ENCODE assay signal across 8 mouse cellular contexts in the genomic region with DNA sequence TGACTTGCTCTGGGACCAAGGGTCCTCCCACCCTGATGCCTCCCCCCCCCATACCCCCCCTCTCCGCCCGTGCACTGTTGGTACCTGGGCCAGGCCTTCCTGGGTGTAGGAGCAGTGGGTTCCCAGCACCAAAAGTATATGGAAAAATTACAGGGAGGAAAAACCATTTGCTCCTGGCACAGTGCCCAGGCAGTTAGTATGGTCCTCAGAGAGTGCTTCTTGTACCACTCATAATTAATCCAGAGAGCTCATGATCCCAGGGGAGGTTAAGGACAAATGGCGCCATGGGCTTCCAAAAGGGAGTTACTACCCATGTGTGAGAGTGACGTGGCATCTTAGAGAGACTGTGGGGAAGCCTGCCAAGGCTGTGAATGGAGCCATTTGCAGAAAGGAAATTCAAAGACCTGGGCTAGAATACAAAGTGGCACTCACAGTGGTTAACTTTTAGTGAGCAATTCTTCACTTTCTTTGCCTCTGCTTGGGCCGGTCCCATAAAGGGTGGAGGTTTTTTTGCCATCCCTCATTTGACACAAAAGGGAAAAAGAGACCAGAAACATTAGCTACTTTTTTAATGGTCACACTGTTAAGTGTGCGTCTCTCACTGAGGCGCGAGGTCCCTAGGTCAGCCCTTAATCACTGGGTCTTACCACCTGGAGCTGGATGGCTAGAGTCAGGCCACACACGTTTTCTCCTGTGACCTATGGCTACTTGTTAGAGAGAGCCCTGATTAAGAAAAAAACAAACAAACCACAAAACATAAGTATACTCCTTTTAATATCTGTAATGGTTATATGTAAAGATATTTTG.
A peak's percentile ranks its signal among the peaks of the same experiment; 100 is the strongest.
DNase-seq lines count a peak whose midpoint lies in the region; ATAC-seq lines count a peak whose summit lies in the region.

No protein-coding gene starts in this region.

- H3K27me3 ChIP-seq in kidney, embryonic 15.5 days, result no peaks in the 10 kb centered on the region
- H3K27me3 ChIP-seq in hindbrain, embryonic 15.5 days, result no peaks in the 10 kb centered on the region
- H3K27me3 ChIP-seq in heart, embryonic 12.5 days (replicated peaks), result no peaks in the 10 kb centered on the region

- intact Hi-C loops in heart, postnatal 25 days (cut with DNase I), result no loop called here

- no peak overlapping the region for H3K9ac ChIP-seq in kidney, embryonic 15.5 days
- no peak overlapping the region for H3K9ac ChIP-seq in hindbrain, embryonic 15.5 days
- no peak overlapping the region for H3K9ac ChIP-seq in heart, embryonic 12.5 days

- no peaks in the 10 kb centered on the region for H3K9me3 ChIP-seq in kidney, embryonic 15.5 days (replicated peaks)
- H3K9me3 ChIP-seq in hindbrain, embryonic 15.5 days, result no peaks in the 10 kb centered on the region
- H3K9me3 ChIP-seq in heart, embryonic 12.5 days (replicated peaks), result no peaks in the 10 kb centered on the region

- ATAC-seq in kidney, embryonic 15.5 days (replicated peaks; ENCODE audit: low FRiP score), result no peak; the same call in 1 of the 2 replicates
- peak; percentile 88 for ATAC-seq in hindbrain, embryonic 15.5 days (ENCODE audit: low FRiP score, low read depth)
- ATAC-seq in heart, embryonic 12.5 days (ENCODE audit: insufficient number of reproducible peaks, low FRiP score), result no peak

- H3K4me3 ChIP-seq in kidney, embryonic 15.5 days (replicated peaks), result no peak overlapping the region
- no peak overlapping the region for H3K4me3 ChIP-seq in hindbrain, embryonic 15.5 days
- H3K4me3 ChIP-seq in heart, embryonic 12.5 days, result no peak overlapping the region

- H3K4me2 ChIP-seq in kidney, embryonic 15.5 days, result no peak overlapping the region
- no peak overlapping the region for H3K4me2 ChIP-seq in hindbrain, embryonic 15.5 days
- H3K4me2 ChIP-seq in heart, embryonic 12.5 days, result no peak overlapping the region

- H3K4me1 ChIP-seq in kidney, embryonic 15.5 days, result peaks cover 10% of the 10 kb centered on the region
- H3K4me1 ChIP-seq in hindbrain, embryonic 15.5 days (replicated peaks), result no peaks in the 10 kb centered on the region
- H3K4me1 ChIP-seq in heart, embryonic 12.5 days (replicated peaks), result 0 out of 2 replicates have a peak, but pooled peaks cover 3% of the 10 kb centered on the region

- DNase-seq in kidney, adult 11 months, result peak; percentile 24
- DNase-seq in brain, embryonic 18.5 days (ENCODE audit: low read depth, low spot score), result peak; percentile 26
- DNase-seq in lung, postnatal 10 days, result peak; percentile 19
- DNase-seq in urinary bladder, adult 18-20 months (ENCODE audit: low spot score in 2 of 2), result no peak
- no peak for DNase-seq in heart, postnatal 25 days (ENCODE audit: low spot score)

- no peak overlapping the region for H3K27ac ChIP-seq in kidney, embryonic 15.5 days
- no peak overlapping the region for H3K27ac ChIP-seq in hindbrain, embryonic 15.5 days (replicated peaks)
- H3K27ac ChIP-seq in heart, embryonic 12.5 days (ENCODE audit: poor library complexity, severe bottlenecking), result no peak overlapping the region

- WGBS in kidney, embryonic 15.5 days, result 54% methylated on average over 9 of the region's 9 CpGs
- WGBS in hindbrain, embryonic 15.5 days, result 57% methylated on average over 9 of the region's 9 CpGs
- WGBS in heart, embryonic 12.5 days, result 72% methylated on average over 7 of the region's 9 CpGs

- no peaks in the 10 kb centered on the region for H3K36me3 ChIP-seq in kidney, embryonic 15.5 days
- H3K36me3 ChIP-seq in hindbrain, embryonic 15.5 days, result no peaks in the 10 kb centered on the region
- H3K36me3 ChIP-seq in heart, embryonic 12.5 days, result no peaks in the 10 kb centered on the region

Comparison
In these comparisons a context has a peak if more than half of its experiments do, and no peak if none do; other contexts are left out.
1. DNase-seq: peak in kidney, adult 11 months (single experiment), brain, embryonic 18.5 days (single experiment) and lung, postnatal 10 days (single experiment); none in urinary bladder, adult 18-20 months (0 of 2) and heart, postnatal 25 days (single experiment).